Mouse (Mus musculus) spleen, adult 2 months (tissue): Measurements from ENCODE around the gene Grhl1.

Experiments used
- CTCF ChIP-seq: fragments of 200-500 bp; IDR thresholded peaks from 2 replicates; pipeline ENCODE4 v1.5.1; 2011; ENCODE audit warnings: mild to moderate bottlenecking, inconsistent platforms; ENCODE audit not compliant: insufficient read depth, insufficient read length, insufficient replicate concordance; ENCODE audit errors: extremely low read depth
- POLR2A ChIP-seq: fragments of 200-500 bp; IDR thresholded peaks from 2 replicates; pipeline ENCODE4 v1.6.1; 2011; ENCODE audit warnings: low read depth, low read length, inconsistent platforms

- TF ChIP-seq CTCF (no peak), POLR2A (no peak)
Measured at GRCm38 (mm10) chr12:24573275-24573580, 1.1 kb downstream of the Grhl1 start.
